Comparison of ENCODE assay signal across 8 mouse cellular contexts in the genomic region with DNA sequence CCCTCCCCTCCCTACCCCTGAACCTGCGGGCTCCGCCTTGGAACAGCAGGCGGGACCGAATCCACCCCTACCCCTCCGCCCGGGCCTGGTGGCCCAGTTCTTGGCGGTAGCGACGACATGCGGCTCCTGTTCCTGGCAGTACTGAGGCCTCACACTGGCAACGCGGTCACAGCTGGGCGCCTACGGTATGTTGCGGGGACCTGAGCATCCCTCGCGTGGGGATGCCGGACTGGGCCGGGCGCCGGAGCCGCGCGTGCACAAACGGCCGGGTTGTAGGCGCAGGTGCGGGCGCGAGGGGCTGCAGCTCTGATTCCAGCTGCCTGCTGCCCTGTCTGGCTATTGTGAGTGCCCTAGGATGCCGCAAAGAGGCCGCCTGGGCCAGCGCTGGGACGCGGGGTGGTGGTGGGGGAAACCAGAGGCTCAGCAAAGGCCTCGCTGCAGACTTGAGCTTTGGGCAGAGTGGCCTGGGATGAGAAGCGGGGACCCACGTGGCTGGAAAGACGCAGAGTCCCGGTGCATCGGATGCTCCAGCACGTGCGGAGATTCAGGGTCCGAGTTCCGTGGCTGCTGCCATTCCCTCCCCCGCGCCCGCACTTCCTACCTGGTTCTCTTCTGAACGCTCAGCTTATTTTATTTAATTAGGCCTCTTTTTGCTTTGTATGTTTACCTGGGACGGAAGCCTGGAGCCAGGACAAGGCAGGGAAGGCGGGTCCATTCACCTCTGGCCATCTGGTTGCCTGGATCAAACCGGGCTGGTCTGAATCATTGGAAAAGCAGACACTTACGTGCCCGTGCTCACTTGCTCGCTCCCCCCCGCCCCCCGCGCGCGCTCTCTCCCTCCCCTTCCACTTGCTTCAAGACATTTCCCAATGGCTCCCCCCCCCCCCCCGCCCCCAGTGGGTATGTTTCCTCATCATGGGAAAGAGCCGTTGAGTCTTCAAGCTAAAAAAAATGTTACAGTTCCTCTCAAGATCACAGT. TPM values are rescaled to one million over a fixed set of nuclear protein-coding genes. Genes with fewer than 3 reads are reported as not detected.
DNase-seq lines count a peak whose midpoint lies in the region; ATAC-seq and TF ChIP-seq lines count a peak whose summit lies in the region.

Glt1d1 (plus strand) TSS at position 96 of the 979 bp plus-strand sequence.
Slc15a4 (minus strand) TSS at position 731 of the 979 bp plus-strand sequence.

- H3K27me3 ChIP-seq in heart, embryonic 11.5 days (ENCODE audit: control insufficient read depth, insufficient read depth, low read length) = peaks cover 30% of the 10 kb centered on the region
- peaks cover 13% of the 10 kb centered on the region for H3K27me3 ChIP-seq in heart, adult 2 months (ENCODE audit: control insufficient read depth, insufficient read depth, low read length)
- no peaks in the 10 kb centered on the region for H3K27me3 ChIP-seq in forebrain, embryonic 14.5 days (replicated peaks; ENCODE audit: control insufficient read depth, insufficient read depth, low read length)
- H3K27me3 ChIP-seq in lung, postnatal 0 days (replicated peaks; ENCODE audit: insufficient read depth, low read length) = peaks cover 11% of the 10 kb centered on the region; the same call in 1 of the 2 replicates

- no peak for TF ChIP-seq EP300 in heart, adult 2 months (IDR thresholded peaks at IDR 0.05; ENCODE audit: insufficient read depth, low read depth, low read length)
- TF ChIP-seq EP300 in lung, postnatal 0 days (IDR thresholded peaks at IDR 0.05) = no peak

- H3K9me3 ChIP-seq in heart, embryonic 11.5 days (replicated peaks; ENCODE audit: control insufficient read depth, low read length) = no peaks in the 10 kb centered on the region
- H3K9me3 ChIP-seq in forebrain, embryonic 14.5 days (replicated peaks; ENCODE audit: control insufficient read depth, low read length) = no peaks in the 10 kb centered on the region
- H3K9me3 ChIP-seq in lung, postnatal 0 days (ENCODE audit: low read length) = no peaks in the 10 kb centered on the region

- intact Hi-C loops in heart, adult 2 months (cut with DNase I) = no loop called here

- H3K27ac ChIP-seq in heart, embryonic 11.5 days (ENCODE audit: low read depth, low read length) = no peak within 1 kb of the TSS
- no peak within 1 kb of the TSS for H3K27ac ChIP-seq in heart, adult 2 months
- H3K27ac ChIP-seq in forebrain, embryonic 14.5 days (ENCODE audit: low read depth, low read length) = peak within 1 kb of the TSS; percentile 9; the same call in 1 of the 2 replicates
- no peak within 1 kb of the TSS for H3K27ac ChIP-seq in lung, postnatal 0 days (ENCODE audit: low read length)

- H3K4me2 ChIP-seq in heart, embryonic 11.5 days = peak within 1 kb of the TSS; percentile 88
- peak within 1 kb of the TSS; percentile 96 for H3K4me2 ChIP-seq in forebrain, embryonic 14.5 days (ENCODE audit: low read length)
- H3K4me2 ChIP-seq in lung, postnatal 0 days (replicated peaks; ENCODE audit: low read depth, low read length) = peak within 1 kb of the TSS; percentile 57

- no peak for DNase-seq in heart, adult 2 months
- DNase-seq in forebrain, embryonic 14.5 days (ENCODE audit: low spot score) = peak; percentile 54
- peak; percentile 48 for DNase-seq in kidney, postnatal 14 days
- peak; percentile 48 for DNase-seq in lung, postnatal 0 days (ENCODE audit: low spot score)
- DNase-seq in right cerebral cortex, postnatal 4 days = peak; percentile 51
- DNase-seq in urinary bladder, adult 2 months (ENCODE audit: low spot score) = no peak

- peaks cover 6% of the 10 kb centered on the region; the same call in 1 of the 2 replicates for H3K4me1 ChIP-seq in heart, embryonic 11.5 days (ENCODE audit: control insufficient read depth, insufficient read depth, low read length)
- no peaks in the 10 kb centered on the region for H3K4me1 ChIP-seq in heart, adult 2 months (ENCODE audit: control insufficient read depth, insufficient read depth, low read length)
- H3K4me1 ChIP-seq in forebrain, embryonic 14.5 days (ENCODE audit: control insufficient read depth, insufficient read depth, low read length) = 0 out of 2 replicates have a peak, but pooled peaks cover 2% of the 10 kb centered on the region
- H3K4me1 ChIP-seq in lung, postnatal 0 days (ENCODE audit: insufficient read depth, low read depth, low read length) = 0 out of 2 replicates have a peak, but pooled peaks cover 4% of the 10 kb centered on the region

- TF ChIP-seq CTCF in heart, adult 2 months (IDR thresholded peaks at IDR 0.05) = no peak
- TF ChIP-seq CTCF in lung, postnatal 0 days (IDR thresholded peaks at IDR 0.05) = no peak

- TF ChIP-seq POLR2A in heart, adult 2 months (IDR thresholded peaks at IDR 0.05; ENCODE audit: insufficient read depth, low read depth, low read length) = no peak

- H3K9ac ChIP-seq in heart, embryonic 11.5 days (ENCODE audit: low read depth, low read length) = 0 out of 2 replicates have a peak within 1 kb of the TSS, but pooled peaks have one; percentile 28
- no peak within 1 kb of the TSS for H3K9ac ChIP-seq in heart, adult 2 months (ENCODE audit: low read depth, low read length)
- H3K9ac ChIP-seq in forebrain, embryonic 14.5 days (ENCODE audit: low read length) = peak within 1 kb of the TSS; percentile 85
- H3K9ac ChIP-seq in lung, postnatal 0 days (replicated peaks; ENCODE audit: low read depth) = no peak within 1 kb of the TSS

- H3K36me3 ChIP-seq in heart, embryonic 11.5 days (ENCODE audit: control insufficient read depth, insufficient read depth, low read length) = no peaks in the 10 kb centered on the region
- H3K36me3 ChIP-seq in heart, adult 2 months (ENCODE audit: control insufficient read depth, insufficient read depth, low read length) = no peaks in the 10 kb centered on the region
- H3K36me3 ChIP-seq in forebrain, embryonic 14.5 days (ENCODE audit: control insufficient read depth, insufficient read depth, low read length) = no peaks in the 10 kb centered on the region
- no peaks in the 10 kb centered on the region for H3K36me3 ChIP-seq in lung, postnatal 0 days (ENCODE audit: insufficient read depth, low read length)

- peak within 1 kb of the TSS; percentile 48 for H3K4me3 ChIP-seq in heart, embryonic 11.5 days (ENCODE audit: low read depth, low read length)
- no peak within 1 kb of the TSS for H3K4me3 ChIP-seq in heart, adult 2 months
- peak within 1 kb of the TSS; percentile 60 for H3K4me3 ChIP-seq in forebrain, embryonic 14.5 days (ENCODE audit: low read depth, low read length)
- H3K4me3 ChIP-seq in lung, postnatal 0 days (ENCODE audit: low read depth, low read length) = peak within 1 kb of the TSS; percentile 26

- H3K79me2 ChIP-seq in heart, adult 2 months (replicated peaks; ENCODE audit: control insufficient read depth, insufficient read depth, low read length) = no peaks in the 10 kb centered on the region

- ATAC-seq in heart, embryonic 11.5 days (replicated peaks; ENCODE audit: insufficient number of reproducible peaks, low FRiP score, low TSS enrichment) = peak; percentile 42; the same call in 1 of the 2 replicates
- peak; percentile 73; the same call in 1 of the 2 replicates for ATAC-seq in cerebellum, adult (ENCODE audit: insufficient number of reproducible peaks, low FRiP score, low TSS enrichment)
- peak; percentile 74 for ATAC-seq in forebrain, embryonic 14.5 days
- ATAC-seq in lung, postnatal 0 days = peak; percentile 78

- 1% methylated on average over 61 of the region's 62 CpGs for WGBS in heart, embryonic 11.5 days (ENCODE audit: insufficient replicate concordance)
- 1% methylated on average over 62 of the region's 62 CpGs for WGBS in heart, adult 2 months
- under 1% methylated on average over 60 of the region's 62 CpGs for WGBS in forebrain, embryonic 14.5 days
- under 1% methylated on average over 46 of the region's 62 CpGs for WGBS in lung, postnatal 0 days

RNA-seq across cellular contexts. Expression of gene Glt1d1, which starts in this region (rescaled TPM):
- 0.04 TPM in 1 of 2 replicates, not detected in the other for polyA plus RNA-seq in heart, embryonic 11.5 days (2014; fragmentation: Nextera tagmentation; extraction: Ambion mirVana)
- not detected for total RNA-seq in heart, adult 2 months (2021)
- not detected in 2 replicates for polyA plus RNA-seq in heart, adult 2 months (2012; rRNA removed)
- 1.1 and 1.5 TPM in 2 replicates for polyA plus RNA-seq in forebrain, embryonic 14.5 days (2014; fragmentation: Nextera tagmentation; extraction: Ambion mirVana)
- polyA plus RNA-seq in lung, postnatal 0 days (2015; fragmentation: Nextera tagmentation; extraction: Ambion mirVana) = 0.08 and 0.19 TPM in 2 replicates
- polyA plus RNA-seq in urinary bladder, adult 2 months (2012; rRNA removed) = 0.08 and 0.09 TPM in 2 replicates

RNA-seq across cellular contexts. Expression of gene Slc15a4, which starts in this region (rescaled TPM):
- 13.6 and 13.8 TPM in 2 replicates for polyA plus RNA-seq in heart, embryonic 11.5 days (2014; fragmentation: Nextera tagmentation; extraction: Ambion mirVana)
- total RNA-seq in heart, adult 2 months (2021) = 10 to 100 TPM; 13.1 to 13.6 TPM
- polyA plus RNA-seq in heart, adult 2 months (2012; rRNA removed) = 10.6 and 15.0 TPM in 2 replicates
- 18.2 and 26.3 TPM in 2 replicates for polyA plus RNA-seq in forebrain, embryonic 14.5 days (2014; fragmentation: Nextera tagmentation; extraction: Ambion mirVana)
- polyA plus RNA-seq in lung, postnatal 0 days (2015; fragmentation: Nextera tagmentation; extraction: Ambion mirVana) = 19.4 and 22.1 TPM in 2 replicates
- polyA plus RNA-seq in urinary bladder, adult 2 months (2012; rRNA removed) = 14.8 and 41.4 TPM in 2 replicates

Comparison
In these comparisons a context has a peak if more than half of its experiments do, and no peak if none do; other contexts are left out.
1. H3K9ac ChIP-seq: peak in heart, embryonic 11.5 days (single experiment) and forebrain, embryonic 14.5 days (single experiment); none in heart, adult 2 months (single experiment) and lung, postnatal 0 days (single experiment).
2. DNase-seq: peak in forebrain, embryonic 14.5 days (single experiment), kidney, postnatal 14 days (single experiment), lung, postnatal 0 days (single experiment) and right cerebral cortex, postnatal 4 days (single experiment); none in heart, adult 2 months (0 of 2) and urinary bladder, adult 2 months (single experiment).
3. Peak in every context shown above with its lines, with median percentiles within 50 percentile points of each other: ATAC-seq and H3K4me2 ChIP-seq.